Mouse (Mus musculus): ENCODE data around the gene Abcb6.

Abcb6 gene

DNA sequence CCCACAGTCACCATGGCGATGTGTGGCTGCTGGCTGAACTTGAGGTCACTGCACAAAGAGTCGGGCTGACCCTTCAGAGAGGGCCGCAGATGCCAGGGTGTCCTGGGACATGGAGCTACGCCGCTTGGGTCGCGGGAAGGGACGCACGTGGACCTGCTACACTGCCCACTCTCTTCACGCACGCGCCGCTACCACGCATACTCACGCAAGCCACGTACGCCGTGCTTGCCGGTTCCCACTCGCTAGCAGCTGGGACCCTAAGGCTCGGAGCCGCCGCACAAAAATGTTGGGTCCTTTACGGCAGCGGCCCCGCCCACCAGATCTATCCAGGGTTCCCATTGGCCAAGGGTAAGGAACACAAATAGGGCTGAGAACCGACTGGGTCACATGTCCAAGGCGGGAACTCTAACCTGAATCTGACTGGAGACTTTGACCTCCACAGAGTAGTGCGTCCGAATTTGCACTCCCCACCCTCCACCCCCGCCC lies at the start of gene Abcb6:
Gene Abcb6, minus strand, starts transcription at position 288 of the 486 bp plus-strand sequence.
- peak; percentile 93 for DNase-seq (ENCODE audit: low spot score)

DNA sequence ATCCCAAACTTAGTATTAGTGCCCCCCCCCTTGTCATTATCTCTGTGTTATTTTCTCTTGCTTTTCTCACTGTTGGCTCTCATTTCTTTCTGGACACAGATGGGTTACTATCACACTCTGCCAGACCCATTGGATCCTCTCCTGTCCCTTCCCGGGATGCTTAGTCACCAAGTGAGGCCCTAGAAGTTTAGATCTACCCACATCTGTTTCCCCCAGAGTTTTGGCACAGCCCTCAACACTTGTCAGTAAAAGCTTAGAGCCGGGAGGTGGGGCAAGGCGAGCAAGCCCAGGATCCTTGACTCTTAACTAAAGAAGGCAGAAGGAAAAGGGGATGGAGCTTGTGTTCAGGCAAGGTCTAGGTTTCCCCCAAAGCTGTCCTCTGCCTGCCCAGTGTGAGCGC lies 49.0 kb upstream of the Abcb6 start:
- DNase-seq (ENCODE audit: low spot score) = no peak

DNA sequence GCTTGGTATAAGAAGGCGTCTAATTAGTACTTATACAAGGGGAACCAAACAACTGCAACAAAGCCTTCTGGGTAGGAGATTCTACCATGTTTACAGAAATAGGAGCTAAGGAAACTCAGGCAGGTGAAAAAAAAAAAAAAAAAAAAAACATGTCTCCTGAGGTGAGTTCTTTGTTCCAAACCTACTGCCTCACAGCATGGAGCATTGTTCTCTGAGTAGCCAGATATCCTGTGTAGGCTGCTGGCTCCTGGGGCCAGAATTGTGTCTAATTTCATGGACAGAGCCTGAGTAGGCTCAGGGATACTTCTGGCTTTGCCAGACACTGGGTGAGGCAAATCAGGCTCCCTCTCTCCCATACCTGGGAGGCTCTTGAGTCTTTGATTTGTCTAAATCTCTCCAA lies 47.5 kb upstream of the Abcb6 start:
- no peak for DNase-seq (ENCODE audit: low spot score)

DNA sequence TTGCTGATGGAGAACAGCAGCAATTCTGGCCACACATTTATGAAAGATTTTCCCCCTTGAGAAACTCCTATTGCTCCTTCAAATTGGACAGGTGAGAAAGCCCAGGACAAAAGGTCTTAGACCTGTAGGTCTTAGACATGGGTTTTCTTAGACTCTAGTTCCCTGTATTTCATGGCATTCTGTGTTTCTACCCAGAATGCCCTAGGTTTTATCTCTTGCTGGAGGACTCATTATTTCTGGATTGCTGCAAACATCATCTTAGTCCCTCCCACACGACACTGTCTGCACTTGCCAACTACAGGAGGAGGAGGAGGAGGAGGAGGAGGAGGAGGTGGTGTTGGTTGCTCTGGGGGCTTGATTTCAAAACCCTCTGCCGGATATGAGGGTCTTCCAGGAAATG lies 45.9 kb upstream of the Abcb6 start:
- no peak for DNase-seq (ENCODE audit: low spot score)

DNA sequence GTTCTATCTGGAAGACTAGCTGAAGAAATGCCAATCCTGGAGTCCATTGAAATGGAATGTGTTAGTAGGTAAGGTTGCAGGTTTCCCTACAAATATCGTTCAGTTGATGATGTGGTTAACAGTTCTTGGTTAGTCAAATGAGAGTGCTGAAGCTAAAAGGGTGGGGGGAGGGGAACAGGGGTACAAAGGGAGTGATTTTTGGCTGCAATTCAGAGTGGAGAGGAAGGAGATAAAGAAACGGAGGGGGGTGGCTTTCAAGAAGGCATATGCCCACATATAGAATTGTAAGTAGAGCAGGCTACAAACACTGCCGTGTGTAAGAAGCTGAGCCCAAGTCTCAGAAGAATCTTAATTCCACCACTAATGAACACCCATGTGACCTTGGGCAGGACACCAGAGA lies 45.3 kb upstream of the Abcb6 start:
- DNase-seq (ENCODE audit: low spot score) = no peak

DNA sequence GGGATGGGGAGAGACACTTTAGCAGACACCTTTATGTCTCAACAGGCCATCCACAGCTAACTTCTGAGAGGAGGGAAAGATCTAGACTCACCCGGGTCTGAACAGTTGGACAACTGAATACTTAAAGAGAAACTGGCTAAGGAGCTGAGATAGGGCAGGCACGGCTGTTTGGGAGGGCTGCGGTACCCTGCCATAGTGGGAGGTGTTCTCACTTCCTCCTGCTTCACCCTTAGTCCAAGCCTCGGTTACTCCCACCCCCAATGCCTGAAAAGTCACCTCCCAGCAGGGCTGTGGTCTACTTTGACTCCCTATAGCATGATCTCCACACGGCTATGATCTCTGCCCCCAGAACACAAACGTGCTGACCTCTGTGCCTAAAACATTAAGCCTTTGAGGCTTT lies 43.3 kb upstream of the Abcb6 start:
- DNase-seq (ENCODE audit: low spot score) = no peak

DNA sequence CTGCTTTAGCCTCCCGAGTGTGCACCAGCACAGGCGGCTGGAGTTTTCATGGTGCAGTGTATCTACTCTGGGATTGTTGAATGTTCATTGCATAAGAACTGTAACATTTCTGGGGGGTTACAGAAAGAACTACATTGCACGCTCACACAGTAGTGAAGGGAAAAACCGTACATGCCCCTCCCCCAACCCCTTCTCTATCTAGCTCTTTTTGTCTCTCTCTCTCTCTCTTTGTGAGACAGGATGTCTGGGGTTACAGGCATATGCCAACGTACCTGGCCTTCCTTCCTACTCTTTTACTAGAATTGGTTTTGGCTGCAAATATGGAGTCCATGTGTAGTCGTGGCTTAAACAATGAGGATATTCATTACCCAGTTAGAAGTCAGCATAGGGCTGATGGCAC lies 42.7 kb upstream of the Abcb6 start:
- DNase-seq (ENCODE audit: low spot score) = no peak

DNA sequence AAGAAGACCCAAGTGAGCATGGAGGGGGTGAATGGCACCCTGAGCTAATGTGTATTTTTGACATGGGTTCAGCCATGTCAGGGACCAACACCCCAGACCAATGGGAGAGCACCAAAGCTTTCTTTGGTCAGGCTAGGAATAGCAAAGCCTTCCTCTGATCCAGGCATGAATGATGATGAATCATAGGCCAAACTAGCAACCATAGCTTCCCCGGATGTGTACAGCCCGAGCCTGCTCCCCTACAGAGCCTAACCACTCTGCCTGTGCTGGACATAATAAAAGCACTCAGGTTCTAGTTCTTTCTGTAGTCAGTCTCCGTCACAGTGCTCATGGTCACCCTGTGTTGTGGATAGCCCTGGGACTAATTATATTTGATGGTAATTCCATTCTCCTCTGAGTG lies 41.3 kb upstream of the Abcb6 start:
- DNase-seq (ENCODE audit: low spot score) = no peak

DNA sequence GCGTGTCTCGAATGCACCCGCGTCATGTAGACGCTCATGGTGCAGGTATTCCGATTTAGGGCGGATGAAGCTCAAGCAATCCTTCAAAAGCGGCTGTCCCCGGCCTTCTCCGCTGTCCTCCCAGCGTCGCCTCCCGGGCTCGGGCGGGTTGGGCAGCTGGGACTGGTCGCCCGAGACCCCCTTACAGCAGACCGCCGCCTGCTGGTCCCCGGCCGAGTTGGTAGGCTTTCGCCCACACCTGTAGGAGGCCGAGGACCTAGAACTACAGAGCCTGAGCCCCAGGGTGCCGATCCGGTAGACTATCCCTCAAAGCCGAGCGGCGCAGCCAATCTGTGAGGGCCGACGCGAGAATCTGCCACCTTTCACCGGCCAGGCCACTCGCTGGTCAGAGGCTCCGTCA lies 39.3 kb upstream of the Abcb6 start, which contains the start of gene Tuba4a:
Gene Tuba4a, minus strand, starts transcription at position 335 of the 400 bp plus-strand sequence.
- no peak for DNase-seq (ENCODE audit: low spot score)

DNA sequence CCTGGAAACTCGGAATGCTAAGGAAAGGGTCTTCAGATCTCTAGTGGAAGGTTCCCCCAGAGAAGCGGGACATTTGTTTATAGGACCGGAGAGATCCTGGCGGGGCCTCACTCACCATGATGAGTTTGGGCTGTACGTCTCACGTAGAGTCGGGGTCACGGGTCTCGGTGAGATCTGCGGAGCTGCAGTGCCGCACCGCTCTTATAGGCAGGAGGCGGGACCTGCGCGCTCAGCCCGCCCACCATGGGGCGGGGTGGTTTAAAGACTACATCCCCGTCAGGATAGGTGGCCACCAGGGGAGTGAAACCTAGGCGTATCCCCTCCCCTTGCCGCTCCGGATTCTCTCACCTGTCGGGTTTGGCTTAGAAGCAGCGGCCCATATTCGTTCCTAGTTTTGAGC lies 38.9 kb upstream of the Abcb6 start:
- DNase-seq (ENCODE audit: low spot score) = peak; percentile 93

DNA sequence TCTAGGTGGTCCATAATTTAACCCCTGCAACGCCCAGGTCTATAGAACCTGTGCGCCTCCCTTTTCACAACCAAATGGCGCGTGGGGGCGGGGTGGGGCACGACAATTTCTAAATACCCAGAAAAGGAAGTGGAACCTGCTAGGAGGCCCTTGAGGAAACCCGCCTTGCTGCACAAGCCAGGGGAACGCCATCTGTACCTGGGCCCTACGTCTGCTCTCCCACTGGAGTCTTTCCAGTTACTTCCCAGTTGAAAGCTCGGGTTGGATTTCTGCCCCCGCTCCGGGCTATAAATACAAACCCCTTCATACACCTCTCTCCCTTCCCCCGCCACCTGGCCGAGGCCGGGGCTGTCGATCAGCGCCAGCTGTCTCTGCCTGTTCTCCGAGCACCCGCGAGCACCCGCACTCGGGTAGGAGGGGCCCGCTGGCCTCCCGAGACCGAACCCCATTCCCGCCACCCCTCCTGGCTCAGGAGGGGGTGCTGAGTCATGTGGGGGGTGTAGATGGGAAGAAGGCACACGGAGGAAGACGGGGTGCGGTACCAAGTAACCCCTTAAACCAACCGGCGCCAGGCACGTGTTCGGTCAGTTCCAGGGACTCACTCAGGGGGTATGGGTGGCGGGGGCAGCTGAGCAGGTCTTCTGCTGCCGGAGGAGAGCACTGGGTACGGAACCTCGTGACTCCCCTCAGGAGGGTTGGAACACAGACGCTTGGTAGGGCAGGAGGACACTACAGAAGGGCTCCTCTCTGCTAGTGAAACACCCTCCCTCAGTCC lies 38.2 kb upstream of the Abcb6 start:
- peak; percentile 75 for DNase-seq (ENCODE audit: low spot score)

DNA sequence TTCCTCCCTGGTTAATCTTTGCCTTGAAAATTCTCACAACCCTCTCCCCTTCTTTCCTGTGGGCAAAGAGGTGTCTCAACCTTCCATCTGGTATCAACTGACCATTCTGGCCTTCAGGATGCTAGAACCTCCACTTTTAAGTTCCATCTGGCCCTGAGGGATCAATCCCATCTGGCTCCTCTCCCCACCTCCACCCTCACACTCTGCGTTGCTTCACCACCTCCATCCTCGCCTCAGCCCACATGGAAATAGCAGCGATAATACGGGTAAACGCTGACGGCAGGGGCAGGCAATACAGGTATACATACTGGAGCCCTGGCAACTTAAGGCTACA lies 37.7 kb upstream of the Abcb6 start:
- DNase-seq (ENCODE audit: low spot score) = no peak

DNA sequence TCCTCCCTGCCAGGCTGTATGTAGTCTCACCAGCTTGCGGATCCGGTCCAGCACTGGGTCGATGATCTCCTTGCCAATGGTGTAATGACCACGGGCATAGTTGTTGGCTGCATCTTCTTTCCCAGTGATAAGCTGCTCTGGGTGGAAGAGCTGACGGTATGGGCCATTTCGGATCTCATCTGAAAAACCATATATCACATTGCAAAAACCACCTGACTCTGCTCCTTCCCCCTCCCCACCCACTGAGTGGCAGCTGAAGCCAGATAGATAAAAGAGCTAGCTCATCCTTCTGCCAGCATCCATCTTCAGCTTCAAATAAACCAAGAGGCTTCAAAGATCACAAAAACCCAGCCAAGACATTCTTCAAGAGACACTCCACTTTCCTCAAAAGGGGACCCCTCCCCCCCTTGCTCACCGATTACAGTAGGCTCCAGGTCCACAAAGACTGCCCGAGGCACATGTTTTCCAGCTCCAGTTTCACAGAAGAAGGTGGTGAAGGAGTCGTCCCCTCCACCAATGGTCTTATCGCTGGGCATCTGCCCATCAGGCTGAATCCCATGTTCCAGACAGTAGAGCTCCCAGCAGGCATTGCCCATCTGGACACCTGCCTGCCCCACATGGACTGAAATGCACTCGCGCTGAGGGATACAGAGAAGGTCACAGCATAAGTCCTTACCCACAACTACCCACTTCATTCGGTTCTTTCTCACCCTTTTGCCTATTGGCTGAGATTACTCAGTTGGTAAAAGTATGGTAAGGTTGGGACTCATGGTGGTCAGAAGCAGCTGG lies 36.8 kb upstream of the Abcb6 start:
- DNase-seq (ENCODE audit: low spot score) = no peak

DNA sequence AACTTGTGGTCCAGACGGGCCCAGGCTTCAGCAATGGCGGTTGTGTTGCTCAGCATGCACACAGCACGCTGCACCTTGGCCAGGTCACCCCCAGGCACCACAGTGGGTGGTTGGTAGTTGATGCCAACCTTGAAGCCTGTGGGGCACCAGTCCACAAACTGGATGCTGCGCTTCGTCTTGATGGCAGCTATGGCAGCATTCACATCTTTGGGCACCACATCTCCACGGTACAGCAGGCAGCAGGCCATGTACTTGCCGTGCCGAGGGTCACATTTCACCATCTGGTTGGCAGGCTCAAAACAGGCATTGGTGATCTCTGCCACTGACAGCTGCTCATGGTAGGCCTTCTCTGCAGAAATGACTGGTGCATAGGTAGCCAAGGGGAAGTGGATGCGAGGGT lies 35.6 kb upstream of the Abcb6 start:
- no peak for DNase-seq (ENCODE audit: low spot score)

DNA sequence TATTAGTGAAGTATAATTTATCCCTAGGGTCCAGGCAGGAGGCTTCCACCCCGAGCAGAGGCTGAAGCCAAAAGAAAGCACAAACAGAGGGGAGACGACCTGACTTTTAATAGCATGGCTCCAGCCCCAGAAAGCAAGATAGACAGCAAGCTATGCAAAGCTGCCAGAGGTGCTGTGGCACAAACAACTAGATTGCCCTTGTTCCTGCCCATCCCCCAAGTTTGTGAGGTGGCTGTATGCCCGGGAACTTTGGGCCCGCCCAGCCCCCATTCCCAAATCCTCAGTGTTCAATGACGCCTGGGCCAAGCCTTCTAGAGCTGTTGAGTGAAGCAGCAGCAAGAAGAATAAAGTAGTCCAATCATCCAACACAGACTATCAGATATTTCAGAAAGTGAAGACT lies 34.7 kb upstream of the Abcb6 start:
- DNase-seq (ENCODE audit: low spot score) = peak; percentile 55

DNA sequence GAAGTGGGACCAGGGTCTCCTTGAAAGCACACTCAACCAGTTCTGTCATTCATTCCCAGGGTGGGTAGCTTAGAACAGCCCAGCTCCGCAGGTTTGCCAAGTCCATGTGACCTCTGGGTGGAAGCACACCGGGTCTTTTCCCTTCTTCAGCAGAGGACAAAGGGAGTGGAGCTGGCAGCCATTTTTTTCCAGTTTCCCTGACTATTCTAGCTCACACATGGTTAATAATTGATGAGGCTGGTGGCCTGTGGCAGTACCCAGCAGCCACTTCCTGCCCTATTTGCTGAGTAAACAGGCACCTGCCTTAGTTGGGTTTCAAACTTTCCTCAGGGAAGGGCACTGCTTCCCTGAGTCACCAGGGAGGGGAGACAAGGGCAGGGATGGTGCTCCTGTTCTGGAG lies 34.2 kb upstream of the Abcb6 start:
- no peak for DNase-seq (ENCODE audit: low spot score)

DNA sequence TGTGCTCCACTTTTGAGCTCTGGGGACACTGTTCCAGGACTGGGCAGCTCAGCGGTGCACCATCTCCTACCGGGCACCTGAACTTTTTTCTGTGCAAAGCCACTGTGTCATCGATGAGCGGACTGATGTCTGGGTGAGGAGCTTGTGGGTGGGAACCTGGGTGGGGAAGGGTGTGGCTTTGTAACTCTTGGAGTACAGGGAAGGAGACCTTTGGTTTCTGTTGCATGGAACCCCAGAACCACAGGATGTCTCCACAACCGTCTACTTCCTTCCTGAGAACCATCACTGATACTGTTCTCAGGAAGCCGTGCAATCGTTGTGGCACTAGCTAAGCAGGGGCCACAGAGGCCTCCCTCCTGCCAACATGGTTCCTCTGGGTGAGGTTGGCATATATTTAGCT lies 32.9 kb upstream of the Abcb6 start:
- DNase-seq (ENCODE audit: low spot score) = no peak

DNA sequence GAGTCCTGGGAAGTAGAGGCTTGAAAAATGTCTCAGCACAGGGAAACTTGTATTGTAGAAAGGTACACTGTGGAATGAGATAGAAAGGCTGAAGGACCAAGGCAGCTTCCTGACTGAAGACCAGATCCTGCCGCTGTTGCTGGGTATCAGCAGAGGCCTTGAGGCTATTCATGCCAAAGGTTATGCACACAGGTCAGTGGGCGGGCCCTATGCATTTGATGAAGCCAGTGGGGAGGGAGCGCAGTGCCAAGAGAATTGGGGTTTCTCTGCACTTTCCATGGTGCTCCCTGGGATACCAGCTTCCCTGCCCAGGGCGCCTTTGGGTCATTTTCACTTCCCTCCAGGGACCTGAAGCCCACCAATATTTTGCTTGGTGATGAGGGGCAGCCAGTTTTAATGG lies 32.4 kb upstream of the Abcb6 start:
- DNase-seq (ENCODE audit: low spot score) = no peak

DNA sequence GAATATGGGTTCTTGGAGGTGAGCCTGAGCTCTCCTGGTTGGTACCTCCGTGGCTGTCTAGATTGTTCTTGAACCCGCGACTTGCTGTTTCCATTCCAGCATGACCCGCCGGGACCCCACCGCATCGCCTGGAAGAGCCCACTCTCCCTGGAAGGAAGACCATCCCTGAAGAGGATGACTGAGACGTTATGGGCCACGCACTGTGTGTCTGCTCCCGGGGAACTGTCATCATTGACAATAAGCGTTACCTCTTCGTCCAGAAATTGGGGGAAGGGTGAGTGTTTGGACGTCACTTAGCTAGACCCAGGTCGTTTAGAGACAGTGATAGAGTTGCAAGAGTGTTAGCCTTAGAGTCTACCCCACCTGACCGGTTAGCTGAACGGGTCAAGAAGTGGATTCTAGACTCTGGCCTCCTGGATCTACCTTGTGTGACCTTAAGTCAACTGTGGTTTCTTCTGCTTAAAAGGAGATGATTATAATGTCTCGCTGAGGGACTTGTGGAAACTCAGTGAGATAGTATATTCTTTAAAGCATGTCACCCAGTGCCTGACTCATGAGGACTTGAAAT lies 31.0 kb upstream of the Abcb6 start:
- DNase-seq (ENCODE audit: low spot score) = no peak

DNA sequence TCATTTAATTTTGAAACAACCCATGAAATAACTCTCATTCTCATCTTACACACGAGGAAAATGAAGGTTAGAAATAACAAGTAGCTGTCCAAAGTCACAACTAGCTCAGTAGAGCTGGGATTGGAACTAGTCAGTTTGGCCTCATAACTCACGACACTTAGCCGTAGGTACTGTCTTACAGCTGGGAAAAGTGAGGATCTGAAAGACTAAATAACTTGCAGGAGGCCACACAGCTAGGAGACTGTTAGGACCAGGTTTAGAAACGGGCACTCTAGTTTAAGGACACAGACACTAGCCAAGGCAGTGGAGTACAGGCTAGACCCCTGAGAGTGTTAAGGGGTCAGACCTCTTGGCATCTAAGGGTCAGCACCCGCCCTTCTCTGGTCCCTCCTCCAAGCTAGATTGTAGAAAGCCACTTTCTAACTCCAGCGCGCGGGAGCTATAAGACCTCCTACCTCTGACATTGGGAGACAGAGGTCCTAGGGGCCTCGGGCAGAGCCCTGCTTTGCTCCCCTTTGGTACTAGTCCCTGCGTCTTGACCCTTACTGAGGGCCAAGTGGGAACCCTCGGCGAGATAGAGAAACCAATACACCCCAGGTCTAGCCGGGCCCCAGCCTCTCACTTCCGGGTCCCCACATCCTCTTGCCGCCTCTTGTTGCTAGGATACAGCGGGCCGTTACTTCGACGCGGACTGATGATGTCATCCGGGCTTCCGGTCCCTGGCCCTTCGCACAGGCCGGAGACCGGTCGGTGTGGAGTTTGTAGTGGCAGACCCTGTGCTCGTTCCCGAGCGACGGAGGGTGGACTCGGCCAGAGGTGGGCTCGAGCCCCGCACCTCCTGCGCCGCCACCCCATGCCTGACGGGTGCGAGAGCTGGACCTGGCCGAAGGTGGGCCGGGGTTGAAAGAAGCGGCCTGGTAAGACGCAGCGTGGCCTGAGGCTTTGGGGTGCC lies 30.2 kb upstream of the Abcb6 start, which contains the start of the genes Glb1l and Stk16:
Gene Glb1l, minus strand, starts transcription at position 678 of the 952 bp plus-strand sequence.
Gene Stk16, plus strand, starts transcription at position 703 of the 952 bp plus-strand sequence.
- DNase-seq (ENCODE audit: low spot score) = peak; percentile 98

DNA sequence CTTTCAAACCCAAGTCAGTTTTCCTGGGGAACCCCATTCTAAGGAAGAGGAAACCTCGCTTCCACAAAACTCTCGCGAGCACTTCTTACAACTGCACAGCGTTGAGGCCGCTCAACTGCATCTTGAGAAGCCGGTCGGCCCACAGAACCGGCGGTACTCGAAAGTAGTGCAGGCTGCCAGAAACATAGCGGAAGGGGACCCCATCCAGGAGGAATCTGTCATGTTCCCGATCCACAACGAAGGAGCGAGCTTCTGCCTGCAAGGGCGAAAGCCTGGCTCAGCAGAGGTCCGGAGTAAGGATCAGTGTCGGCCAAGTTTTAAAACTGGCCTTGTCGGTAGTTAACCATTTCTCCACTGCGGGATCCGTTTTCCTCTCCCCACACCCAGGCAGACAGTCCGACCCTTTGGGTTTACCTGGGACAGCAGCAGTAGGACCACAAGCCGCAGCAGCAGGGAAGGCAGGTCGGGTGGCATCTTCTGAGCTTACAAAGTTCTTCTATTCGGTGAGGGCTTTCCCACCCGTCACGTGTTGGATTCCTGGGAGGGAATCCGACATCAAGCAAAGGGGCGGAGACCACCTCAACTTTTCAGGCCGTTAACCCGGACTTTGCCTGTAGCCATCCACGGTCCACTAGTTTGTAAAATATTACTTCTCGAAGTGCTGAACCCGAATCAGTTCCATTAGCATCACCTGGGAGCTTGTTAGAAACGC lies 28.9 kb upstream of the Abcb6 start:
- no peak for DNase-seq (ENCODE audit: low spot score)

Measured in layer of hippocampus, adult 11-12 months (tissue).